Mouse (Mus musculus) testis, postnatal 14 days (tissue): Measurements from ENCODE around the gene Ghr.

Source experiments
- DNase-seq: peaks from one replicate; pipeline ENCODE4 v3.0.0; 2021; ENCODE audit warnings: low spot score

The Ghr gene

DNA sequence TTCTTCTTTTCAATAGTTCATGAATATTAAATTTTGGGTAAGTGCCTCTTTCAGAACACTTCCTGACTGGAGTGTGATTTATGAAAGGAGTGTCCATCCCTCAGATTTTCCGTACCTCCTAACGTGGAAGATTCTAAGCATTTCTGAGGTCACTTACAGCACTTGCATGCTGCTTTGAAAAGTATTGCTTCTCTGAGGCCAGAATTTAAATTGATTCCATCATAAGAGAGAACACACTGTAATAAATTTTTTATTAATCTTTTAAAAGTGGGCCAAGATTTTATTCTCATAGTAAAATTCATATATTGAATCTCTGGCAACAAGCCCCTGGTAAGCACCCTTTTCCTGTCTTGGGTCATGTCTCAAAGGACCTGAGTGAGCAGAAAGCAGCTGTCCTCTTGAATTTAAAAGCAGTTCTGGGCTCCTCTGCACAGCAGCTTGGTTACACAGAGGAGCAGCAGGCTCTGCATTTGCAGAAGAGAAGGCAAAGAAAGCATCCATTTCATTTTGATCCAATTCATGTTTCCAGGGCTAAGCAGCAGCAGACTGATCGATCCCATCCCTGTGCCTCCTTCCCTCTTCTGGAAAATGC, 46.9 kb downstream of the Ghr start:
- no peak for DNase-seq

DNA sequence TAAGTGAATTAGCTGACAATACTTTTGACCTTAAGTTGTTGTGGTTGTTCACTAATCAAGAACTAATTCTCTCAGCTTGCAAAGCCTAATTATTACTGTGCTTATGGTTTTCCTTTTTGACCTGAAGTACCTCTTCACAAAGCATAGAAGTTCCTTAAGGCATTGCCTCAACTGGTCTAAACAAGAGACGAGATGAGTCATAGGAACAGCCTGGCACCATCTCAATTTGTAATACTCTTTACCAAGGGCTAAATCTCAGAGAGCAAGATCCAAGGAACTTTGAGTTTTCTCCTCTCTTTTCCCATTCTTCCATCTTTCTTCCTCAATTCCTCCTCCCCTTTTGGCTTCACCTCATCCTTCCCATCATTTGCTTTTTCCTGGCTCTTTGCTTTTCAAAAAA, 69.3 kb downstream of the Ghr start:
- no peak for DNase-seq

DNA sequence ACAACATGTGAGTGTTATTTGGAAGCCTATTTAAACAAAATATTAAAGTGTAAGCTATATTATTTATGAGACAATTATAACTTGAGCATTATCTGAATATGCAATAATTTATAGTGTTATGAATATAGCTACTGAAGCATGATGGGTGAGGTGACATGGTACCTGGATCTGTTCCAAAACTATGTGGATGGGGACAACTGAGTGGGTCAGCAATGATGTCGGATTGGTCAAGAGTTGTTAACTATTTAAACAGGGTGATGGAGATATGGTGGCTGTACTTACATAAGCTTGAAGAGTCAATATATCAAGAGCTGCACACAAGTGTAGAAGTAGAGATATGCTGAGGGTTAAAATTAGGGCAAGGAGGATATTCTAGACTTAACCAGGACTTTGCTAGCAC, 70.9 kb downstream of the Ghr start:
- no peak for DNase-seq

DNA sequence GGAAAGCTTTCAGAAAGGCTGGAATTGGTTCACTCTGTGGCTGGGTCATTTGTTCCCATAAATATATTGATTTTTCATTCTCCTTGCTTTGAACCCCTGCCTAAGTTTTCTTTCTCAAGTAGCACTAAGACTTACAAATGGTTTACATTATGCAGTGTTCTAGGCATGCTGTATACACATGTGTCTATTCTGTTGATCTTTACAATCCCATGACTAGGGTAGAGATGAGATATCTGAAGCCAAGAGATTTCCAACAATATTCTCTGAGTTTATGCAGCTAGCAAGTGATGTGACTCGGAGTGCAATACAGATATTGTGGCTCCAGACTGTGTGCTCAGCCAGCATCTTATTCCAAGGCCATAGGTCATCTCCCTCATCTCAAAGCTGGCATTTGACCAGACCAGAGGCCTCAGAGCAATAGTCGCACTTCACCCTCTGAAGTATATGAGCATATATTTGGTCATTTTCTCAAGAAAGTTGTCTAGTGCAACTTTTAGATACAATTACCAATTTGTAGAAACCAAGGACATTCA, 71.6 kb downstream of the Ghr start:
- no peak for DNase-seq

DNA sequence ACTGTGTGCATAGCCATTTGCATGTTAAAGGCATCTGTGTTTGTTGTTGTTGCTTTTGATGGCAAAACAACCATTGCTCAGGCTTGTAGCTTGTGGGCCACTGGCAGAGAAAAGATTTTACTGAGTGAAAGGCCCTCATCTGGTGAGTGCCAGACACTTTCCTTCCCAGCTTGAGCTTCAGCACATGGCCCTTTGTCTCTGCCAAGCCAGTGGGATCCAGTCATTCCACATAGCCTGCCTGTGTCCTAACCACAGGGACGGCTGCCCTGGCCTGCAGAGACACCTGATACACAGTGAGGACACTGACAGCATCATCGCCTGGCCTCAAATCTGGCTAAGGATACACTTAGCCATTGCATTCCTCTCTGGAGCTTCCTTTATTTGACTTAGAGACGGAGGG, 74.2 kb downstream of the Ghr start:
- no peak for DNase-seq

DNA sequence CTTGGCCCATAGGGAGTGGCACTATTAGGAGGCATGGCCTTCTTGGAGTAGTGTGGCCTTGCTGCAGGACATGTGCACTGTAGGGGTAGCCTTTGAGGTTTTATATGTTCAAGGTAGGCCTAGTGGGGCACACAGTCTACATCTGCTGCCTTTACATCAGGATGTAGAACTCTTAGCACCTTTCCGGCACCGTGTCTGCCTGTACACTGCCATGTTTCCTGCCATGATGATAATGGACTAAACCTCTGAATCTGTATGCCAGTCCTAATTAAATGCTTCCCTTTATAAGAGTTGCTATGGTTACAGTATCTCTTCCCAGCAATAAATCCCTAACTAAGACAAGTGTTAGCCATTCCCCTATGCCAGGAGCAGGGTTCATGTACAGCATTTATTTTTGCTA, 76.0 kb downstream of the Ghr start:
- no peak for DNase-seq

DNA sequence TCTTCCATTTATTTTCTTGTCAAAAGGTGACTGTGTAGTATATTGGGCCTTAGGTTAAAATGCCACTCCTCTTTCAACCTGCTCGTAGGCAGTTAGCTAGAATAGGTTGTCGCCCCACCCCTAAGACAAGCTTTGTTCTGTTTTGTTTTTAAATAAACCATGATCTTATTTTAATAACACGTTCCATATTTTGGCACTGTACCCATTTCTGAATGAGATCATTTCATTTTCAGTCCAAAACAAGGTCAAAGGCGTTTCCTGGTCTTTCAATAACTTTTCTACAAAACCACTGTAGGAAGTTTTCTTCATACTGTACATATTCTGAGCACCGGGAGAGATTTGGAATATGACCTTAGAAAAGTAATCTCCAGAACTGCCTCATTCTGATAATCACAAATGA, 78.6 kb downstream of the Ghr start:
- DNase-seq: no peak

DNA sequence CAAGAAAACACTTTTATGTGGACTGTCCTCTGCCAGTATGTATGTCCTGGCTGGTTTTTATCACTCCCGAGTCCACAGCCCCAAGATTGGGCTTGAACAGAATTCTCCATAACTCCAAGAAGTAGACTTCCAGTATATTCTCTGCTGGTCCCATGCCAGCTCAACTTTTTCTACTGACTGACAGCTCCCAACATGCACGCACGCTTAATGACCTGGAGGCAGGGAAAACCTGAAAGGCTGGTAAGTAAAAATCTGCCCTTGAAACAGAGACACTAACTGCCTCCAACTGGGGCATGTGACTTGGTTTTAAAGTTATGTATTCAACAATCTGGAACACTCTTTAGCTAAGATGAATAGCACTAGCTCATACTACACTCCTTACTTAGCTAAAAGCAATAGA, 81.6 kb downstream of the Ghr start:
- no peak for DNase-seq

DNA sequence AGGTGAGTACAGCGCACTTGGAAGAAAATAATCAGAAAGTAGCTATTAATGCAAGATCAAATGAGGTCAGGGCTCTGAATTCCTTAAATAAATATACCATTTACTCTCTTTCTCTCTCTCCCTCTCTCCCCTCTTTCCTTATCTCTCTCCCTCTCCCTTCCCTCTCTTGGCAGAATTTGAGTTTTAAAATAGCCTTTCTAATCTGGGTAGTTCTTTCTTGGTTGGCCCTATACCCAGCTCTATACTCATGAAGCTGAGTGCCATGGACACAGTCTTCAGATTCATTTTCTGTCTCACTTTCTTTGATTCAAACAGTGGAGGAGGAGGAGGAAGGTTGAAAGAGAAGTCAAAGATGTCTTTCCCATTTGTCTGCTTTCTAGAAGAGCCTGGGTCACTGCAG, 84.3 kb downstream of the Ghr start:
- DNase-seq: no peak

DNA sequence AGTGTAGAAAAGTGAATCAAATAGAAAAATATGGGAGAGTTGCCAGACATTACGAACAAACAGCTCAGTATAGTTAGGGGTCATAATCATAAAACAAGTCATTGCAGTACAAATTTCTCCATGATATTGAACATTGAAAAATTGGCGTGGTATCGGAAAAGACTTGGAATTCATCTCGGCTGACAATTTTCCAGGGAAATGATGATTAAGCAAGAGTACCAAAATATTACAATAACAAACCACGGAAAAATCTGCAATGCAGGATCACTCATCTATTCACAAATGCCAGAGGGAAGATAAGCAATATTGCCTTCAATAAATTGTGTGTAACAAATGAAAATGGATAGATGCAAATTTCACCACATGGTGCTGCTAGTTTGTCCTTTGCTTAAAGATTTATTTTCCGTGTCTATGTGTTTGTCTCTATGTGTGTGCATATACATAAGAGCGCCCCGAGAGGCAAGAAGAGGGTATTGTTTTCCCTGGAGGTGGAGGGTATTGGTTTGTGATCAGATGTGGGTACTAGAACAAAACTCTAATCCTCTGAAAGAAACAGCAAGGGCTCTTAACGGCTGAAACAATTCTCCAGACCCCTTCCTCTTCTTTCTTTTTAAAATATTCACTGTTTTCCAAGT, 85.2 kb downstream of the Ghr start:
- no peak for DNase-seq

DNA sequence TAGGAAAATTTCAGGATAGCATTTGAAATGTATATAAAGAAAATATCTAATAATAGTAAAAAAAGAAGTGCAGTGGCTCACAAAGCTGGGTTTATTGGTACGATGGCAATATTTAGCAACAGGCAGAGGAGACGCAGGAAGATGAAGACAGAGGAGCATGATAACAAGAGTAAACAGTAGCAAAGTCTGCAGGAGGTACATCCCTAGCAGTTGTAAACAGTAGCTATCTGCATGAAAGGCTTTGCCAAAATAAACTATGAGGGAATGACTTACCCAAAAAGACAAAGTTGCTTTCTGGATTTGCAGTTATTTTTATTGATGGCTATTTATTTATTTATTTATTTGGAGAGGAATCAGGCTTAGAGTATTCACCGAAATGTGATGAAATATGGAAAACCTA, 92.4 kb downstream of the Ghr start:
- DNase-seq: no peak

DNA sequence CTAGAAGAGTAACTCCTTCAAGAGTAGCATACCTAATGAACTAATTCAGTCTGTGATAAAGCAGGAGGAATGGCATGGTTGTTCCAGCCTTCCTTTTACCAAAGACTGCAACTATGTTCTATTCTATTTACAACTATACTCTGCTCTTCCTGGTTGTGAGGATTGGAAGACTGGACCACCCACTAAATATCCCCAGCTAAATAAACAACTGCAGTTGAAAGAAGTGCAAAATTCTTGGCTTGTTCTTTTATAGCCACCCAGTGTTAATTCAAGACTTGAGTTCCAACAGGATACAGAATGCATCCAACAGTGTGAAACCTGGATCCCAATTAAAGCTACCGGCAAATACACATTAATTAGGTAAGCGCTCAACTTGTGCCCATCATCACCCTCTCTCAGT, 93.3 kb downstream of the Ghr start:
- DNase-seq: no peak

DNA sequence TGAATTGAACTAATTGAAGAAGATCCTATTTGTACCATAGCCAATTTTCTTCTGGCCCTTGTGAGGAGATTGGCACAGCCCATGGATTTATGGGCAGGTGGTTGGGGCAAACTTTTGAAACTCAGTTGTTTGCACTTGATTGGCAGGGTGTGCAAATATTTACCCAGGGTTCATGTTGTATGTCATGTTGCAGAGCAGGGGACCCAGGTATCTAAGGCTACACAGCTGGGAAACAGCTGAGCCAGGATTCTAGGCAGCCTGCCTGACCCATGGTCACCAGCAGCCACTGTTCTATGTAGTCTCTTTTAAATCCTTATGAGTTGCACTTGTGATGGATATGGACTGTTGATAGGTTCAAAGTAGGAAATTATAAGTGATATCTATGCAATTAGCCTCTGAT, 94.1 kb downstream of the Ghr start:
- no peak for DNase-seq

DNA sequence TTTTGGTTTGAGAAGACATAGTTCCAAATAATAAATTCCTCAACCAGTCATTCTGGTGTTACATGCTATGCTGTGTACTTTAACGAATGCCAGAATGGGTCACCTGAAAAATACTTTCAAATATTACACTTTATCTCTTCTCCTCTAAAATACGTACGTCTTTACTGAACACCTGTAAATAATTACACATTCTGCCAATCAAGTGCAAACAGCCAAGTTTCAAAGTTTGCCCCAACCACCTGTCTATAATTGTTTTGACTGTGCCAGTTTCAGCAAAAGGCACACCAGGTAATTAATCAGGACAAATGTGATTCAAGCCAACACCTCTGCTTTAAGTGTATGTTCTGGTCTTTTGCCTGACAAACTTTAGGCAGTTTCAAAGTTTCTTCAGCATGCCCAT, 94.7 kb downstream of the Ghr start:
- DNase-seq: no peak

DNA sequence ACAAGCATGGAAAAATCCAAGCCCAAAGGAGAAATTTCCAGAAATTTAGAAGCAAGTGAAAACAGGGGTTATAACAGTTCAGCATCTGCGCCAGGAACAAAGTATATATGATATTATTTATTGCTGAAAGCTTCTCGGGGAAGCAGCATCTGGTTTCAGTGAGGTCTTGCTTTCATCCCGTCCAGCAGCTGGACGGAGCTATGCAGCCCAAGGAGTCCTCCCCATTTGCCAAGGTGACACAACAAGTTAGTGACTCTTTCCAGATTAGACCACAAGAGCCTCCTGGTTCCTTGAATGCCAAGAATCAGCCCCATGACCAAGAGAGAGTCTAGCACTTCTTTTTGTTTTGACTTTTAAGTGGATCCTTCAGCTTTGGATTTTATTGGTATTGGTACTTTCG, 96.6 kb downstream of the Ghr start:
- no peak for DNase-seq

DNA sequence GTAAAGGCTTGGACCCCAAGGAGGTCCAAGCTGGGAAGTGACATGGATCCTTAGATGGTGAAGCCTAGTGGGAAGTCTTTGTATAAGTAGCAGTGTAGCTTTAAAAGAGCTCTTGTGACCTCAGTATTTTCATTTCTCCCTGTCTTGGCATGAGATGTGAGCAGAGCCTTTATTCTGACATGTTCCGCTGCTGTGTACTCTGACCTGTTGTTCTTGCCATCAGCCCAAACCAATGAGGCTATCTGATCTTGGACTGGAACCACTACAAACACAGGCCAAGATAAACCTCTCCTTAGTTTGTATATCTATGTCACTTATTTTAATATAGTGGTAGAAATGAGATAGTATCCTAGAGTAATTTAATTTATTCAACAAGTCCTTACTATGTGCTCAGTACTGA, 97.9 kb downstream of the Ghr start:
- no peak for DNase-seq

DNA sequence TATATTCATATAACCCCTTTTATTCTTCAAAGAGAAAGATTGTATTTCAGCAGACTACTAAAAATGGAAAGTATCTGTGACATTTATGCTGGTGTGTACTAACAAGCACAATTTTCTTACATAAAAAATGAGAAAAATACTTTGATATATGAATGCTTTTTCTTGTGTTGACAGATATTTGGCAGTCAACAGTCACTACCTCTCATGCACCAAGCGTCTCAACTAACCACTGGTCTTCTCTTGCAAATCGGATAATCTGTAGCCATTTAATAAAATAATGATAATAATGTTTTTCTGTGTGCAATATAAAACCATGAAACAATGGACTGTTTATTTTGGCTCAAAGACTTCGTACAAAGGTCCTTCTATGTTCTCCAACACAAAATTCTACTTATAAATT, 99.8 kb downstream of the Ghr start:
- DNase-seq: no peak

DNA sequence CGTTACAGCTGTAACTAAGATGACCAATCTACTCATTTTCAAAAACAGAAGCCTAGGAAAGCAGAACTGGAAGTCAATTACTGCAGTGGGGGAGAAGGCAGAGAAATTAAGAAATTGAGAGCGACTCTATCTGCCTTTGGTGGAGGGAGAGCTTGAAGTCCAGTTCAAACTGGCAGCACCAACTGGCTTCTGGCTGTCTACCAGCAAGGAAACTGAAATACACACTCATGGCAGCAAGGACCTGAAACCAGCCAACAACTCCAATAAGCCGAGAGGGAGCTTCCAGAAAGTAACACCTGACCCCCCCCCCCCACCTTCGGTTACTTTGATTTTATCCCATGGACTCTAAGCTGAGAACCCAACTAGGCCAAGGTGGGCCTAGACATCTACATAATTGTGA, 114.1 kb downstream of the Ghr start:
- DNase-seq: no peak

DNA sequence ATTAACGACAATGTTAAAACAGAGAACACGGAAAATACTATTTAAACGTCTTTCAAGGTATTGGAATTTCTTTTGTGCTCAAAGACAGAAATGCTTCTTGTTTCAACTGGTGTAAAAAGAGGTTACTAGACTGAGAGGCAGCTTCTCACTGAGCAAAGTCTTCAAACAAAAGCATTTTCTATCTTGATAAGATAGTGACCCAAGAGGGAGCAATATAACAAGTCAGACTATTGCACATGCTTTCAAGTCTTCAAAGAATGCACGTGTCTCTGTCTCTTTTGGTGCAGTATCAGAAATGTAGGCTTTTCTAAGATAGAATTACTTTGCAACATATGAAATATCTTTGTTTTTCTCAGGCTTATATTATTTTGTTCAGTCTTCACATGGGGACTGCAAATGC, 116.7 kb downstream of the Ghr start:
- no peak for DNase-seq

DNA sequence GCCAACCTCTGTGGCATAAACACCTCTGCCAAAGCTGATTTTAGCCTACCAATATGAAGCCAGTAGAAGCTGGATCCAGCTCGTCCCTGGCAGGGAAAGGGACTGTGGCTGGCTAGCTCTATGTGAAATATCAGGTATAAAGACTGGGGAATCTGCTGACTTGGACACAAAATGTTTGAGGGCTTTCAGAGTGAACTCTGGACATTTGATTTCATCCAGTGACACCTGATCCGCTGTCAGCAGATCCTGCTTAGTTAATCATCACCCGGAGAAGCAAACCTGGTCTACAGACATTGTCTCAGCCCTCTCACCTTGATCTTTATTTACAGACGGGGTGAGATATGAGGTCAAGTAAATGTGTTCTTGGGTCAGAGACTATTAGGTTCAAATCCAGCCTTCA, 118.5 kb downstream of the Ghr start:
- no peak for DNase-seq

DNA sequence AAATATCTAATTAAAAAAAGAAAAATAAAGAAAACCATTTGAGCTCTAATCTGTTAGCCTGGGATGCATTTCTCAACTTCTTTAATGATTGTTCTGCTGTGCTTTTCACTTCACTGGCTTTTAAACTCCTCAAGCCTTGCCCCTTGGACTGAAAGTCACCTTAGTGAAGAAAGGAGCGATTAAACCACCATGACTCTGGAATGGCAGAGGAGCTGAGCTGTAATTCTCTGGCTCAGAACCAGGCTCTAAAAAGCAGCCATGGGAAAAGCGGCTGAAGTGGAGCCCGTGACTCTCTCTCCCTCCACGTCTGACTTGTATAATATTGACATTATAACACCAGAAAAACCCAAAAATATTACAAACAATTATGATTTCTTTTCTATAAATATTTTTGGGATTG, 126.7 kb downstream of the Ghr start:
- DNase-seq: no peak

DNA sequence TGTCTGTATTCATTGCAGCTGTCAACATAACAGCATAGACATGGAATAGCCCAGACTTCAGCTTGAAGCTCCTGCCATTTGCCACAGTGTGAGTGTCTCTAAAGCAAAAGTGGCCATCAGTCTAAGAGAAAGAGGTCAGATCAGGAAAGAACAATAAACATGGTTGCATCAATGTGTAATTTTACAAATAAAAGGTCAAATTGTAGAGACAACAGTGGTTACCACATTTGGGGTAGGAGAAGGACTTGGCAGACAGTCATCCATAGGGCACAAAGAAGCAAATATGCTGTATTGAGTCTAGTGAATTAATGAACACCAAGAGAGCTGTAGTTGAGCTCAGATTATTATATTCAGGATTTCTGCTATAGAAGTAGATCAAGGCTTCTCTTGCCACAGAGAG, 127.7 kb downstream of the Ghr start:
- DNase-seq: no peak

DNA sequence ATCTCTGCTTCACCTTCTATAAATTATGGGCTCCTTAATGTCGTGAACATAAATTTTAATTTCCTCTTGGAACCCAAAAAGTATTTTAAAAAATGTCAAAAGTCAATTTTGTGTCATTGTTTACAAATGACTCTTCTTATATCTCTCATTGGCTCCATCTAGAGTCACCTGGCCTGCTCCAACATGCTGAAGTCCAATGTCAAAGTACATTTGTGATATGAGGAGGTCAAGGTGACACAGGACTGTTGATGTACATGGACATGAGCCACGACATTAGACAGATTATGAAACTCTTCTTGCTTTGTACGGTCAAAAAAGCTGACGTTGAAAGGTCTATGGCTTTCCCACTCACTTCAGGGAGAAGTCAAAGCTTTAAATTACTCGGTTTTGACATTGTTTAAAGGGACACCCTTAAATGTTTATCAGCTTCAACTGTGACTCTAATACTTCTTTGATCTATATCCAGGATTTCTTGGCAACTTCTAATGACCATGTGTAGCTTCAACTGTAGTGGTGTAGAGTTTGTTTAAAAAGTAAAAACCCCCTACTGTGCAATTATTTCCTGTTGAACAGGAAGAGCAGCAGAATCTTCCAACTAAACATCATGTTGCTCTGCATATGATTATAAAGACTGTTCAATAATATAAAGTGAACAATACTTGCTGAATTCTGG, 131.1 kb downstream of the Ghr start:
- DNase-seq: no peak

DNA sequence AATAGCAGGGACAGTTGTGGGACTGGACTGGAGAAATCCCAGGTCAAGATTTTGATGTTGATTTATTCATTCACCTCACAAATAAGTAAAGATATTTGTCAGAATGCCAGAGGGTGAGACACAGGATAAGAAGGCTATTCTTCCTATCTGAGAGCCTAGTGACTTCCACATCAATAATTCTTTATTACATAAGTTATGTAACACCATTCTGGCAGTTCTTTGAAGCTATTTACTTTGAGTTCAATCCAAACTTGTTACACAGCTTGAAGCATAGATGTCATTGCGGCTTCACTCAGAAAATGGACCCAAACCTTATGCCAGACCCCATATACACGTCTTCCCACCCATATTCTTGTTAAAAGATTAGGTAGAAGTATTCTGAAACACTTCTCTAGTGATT, 133.7 kb downstream of the Ghr start:
- no peak for DNase-seq
